Mouse (Mus musculus) NIH3T3 (cell line): ENCODE data around the gene Atp6v0a4.
A peak's percentile ranks its signal among the peaks of the same experiment; 100 is the strongest.

ENCODE experiments used
- DNase-seq: peaks from one replicate; pipeline ENCODE4 v3.0.0-alpha.2; 2012; ENCODE audit warnings: low read depth

Gene Atp6v0a4

GRCm38 (mm10) chr6:38124882-38125281 is 496 bp upstream of the Atp6v0a4 start:
- DNase-seq = no peak

- no peak for DNase-seq
These were observed 747 bp downstream of the Atp6v0a4 start for GRCm38 (mm10) chr6:38123471-38124206.

- no peak for DNase-seq
These were observed 1.6 kb downstream of the Atp6v0a4 start for GRCm38 (mm10) chr6:38122791-38123190.

- DNase-seq = no peak
These were observed 2.5 kb downstream of the Atp6v0a4 start for GRCm38 (mm10) chr6:38121843-38122242.

DNA sequence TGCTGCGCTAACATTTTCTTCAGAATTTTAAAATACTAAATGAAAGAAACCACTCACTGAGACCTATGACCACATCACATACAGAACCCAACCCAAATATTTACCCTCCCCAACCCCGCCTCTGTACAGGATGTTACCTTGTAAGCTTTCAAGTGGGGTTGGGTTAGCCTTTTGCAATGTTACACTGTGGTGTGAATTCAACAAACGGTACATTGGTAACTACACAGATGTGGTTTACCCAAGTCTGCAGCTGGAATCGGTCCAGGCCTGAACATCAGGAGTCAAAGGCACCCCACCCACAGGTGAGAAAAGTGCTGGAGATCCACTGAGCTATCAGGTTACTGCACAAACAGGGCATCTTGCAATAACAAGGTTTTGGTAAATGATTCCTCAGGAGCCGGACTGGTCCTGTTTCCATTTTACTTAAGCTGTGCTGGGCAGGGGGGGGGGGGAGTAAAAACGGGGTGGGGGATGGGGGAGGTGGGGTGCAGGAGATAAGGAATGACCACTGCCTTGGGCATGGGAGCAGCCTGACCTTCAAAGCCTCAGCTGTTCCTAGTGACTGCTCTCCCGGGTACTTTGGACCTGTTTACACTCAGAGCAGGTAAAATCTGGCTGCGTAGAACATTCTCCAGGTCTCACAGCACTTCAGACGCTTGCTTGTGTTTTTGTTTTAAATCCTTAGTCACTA is 3.6 kb downstream of the Atp6v0a4 start:
- DNase-seq = no peak

- DNase-seq = no peak
These were observed 6.0 kb downstream of the Atp6v0a4 start for GRCm38 (mm10) chr6:38118341-38118740.

DNA sequence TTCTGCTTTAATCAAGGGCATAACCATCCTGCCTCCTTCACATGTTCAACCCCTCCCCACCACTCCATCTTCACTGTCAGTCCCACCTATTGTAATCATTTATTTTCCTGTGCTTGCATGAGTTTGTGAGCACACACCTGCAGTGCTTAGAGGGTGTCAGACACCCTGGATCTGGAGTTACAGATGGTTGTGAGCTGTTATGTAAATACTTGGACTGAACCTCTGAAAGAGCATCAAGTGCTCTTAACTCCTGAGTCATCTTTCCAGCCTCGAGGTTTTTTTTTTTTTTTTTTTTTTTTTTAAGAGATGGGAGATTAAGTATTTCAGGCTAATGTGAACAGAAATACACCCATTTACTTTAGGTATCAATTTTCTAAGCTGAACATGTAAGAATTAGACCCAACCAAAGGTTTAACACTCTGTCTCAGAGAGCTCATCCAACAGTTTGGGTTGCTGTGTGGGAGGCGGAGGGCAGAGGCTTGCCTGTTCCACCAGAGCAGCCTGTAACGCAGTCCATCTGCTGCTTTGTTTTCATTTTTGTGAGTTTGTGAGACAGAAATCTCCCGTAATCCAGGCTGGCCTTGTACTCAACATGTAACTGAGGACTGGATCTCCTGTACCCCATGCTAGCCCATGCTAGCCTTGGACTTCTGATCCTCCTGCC is 8.1 kb downstream of the Atp6v0a4 start:
- DNase-seq = peak; percentile 62

DNA sequence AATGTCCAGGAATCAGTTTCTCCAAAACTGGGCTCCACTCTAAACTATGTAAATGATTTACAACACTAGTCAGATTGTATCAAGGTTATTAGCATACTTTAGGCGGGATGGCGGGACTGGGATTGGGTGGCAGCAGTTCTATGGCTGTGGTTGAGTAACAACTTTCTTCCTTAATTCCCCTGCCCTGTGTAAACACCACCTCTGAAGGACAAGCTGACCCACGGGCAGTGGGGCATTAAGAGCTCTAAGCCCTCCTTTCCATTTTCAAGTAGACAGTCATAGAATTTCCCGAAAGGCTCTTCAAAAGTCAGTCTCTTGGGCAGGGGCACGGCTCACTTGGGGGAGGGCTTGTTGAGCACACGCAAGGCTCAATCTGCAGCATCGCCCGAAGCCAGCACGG is 13.5 kb downstream of the Atp6v0a4 start:
- no peak for DNase-seq

GRCm38 (mm10) chr6:38109871-38110270 is 14.5 kb downstream of the Atp6v0a4 start:
- DNase-seq = no peak

GRCm38 (mm10) chr6:38109160-38109795 is 15.1 kb downstream of the Atp6v0a4 start, which contains the start of gene Tmem213:
Tmem213 (plus strand) TSS chr6:38109255.
- no peak for DNase-seq

- DNase-seq = no peak
These were observed 15.9 kb downstream of the Atp6v0a4 start for GRCm38 (mm10) chr6:38108449-38108848.

GRCm38 (mm10) chr6:38105924-38106323 is 18.5 kb downstream of the Atp6v0a4 start:
- DNase-seq = no peak

DNA sequence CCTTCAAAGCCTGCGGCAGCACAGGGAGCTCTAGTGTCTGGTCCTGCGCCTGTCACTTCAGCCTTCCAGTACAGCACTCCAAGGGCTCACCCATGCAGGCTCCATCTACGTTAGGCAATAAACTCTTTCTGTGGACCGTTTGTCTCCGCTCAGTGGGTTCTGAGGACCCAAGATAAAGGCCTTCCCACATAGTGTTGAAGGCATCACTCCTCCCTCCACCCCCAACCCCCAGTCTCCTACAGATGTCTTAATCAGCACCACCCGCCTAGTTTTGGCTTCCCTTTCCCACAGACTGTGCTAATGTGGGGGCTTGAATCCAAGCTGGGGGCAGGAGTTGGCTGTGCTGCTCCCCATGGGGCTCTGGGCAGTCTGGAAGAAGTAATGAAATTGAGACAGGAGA is 20.6 kb downstream of the Atp6v0a4 start:
- no peak for DNase-seq

DNA sequence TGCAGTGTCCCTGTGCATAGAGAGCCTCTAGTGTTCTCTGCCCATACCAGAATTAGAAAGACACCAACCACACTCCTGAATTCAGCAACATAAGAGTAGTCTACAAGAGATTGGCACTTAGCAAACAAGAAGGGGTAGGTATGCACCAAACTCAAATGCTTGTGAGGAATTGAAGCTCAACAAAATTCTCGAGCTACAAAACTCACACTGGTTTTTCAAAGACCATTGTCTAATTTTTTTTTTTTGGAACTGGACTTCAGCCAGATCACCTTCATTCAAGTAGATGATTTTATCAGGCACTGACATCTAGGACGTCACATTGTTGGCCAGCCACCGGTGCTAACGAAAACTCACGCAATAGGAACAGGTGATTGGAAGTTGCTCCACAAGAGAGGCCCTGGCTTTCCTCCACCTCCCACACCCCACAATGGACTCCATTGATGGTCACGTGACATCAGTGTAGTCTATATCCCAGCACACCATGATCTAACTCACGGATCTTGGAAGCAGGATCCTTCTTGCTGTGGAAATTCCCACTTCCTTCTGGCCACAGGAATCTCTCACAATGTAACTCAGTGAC is 22.1 kb downstream of the Atp6v0a4 start:
- DNase-seq = no peak

- no peak for DNase-seq
These were observed 27.4 kb downstream of the Atp6v0a4 start for GRCm38 (mm10) chr6:38096961-38097370.

GRCm38 (mm10) chr6:38094701-38095100 is 29.7 kb downstream of the Atp6v0a4 start:
- peak; percentile 52 for DNase-seq

DNA sequence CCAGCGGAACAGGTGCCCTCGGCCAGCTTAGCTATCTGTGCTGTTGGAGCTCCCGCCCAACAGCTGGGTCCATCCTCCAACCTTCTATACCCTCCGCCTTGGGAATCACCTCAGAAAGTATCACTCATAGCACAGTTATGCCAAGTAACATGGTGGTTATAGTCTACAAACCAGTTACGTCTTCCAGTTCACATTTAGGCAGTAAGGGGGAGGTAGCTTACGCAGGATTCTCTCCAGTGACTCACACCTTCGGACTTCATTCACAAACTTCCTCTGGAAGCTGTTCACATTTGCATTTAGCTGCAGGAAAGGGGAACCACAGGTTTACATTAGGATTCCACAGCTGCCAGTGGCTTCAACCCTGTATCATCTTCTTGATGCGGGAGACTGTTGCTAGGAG is 31.8 kb downstream of the Atp6v0a4 start:
- peak; percentile 77 for DNase-seq

GRCm38 (mm10) chr6:38087242-38088026 is 37.0 kb downstream of the Atp6v0a4 start:
- DNase-seq = no peak

DNA sequence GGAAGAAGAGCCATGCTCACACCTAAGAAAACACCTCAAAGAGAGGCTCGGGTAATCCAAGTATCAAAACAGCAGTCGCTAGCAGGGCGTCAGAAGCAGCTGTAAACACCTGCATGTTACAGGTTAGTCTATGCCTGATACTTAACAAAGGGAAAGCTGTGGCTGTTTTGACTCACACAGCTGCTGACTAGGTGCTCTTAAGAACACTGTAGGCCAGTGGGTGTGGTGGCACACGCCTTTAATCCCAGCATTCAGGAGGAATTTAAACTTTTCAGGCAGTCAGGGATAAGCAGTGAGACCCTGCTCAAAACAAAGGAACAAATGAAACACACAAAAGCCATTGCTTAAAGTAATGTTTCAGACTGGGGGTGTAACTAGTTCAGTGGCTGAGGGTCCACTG is 41.2 kb downstream of the Atp6v0a4 start:
- no peak for DNase-seq

- DNase-seq = peak; percentile 92
These were observed 42.6 kb downstream of the Atp6v0a4 start for GRCm38 (mm10) chr6:38081727-38082341.

DNA sequence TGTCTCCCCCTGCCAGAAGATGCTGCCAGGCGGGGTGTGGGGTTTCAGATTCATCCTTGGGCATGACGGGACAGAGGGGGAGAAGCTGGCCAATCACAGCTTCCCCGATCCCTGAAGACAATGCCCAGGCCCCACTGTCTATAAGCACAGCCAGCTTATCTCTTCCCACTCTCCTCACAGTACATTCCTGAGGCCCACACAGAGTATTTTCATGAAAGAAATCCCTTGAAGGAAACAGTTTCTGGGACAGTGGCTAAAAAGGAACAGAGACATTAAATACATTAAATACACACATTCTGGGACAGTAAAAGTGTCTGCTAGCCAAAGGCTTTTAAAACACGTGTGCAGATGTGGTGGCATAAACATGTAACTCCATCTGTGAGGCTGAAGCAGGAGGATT is 44.0 kb downstream of the Atp6v0a4 start:
- DNase-seq = no peak
